Mouse (Mus musculus): ENCODE measurements around the gene Myo16.

DNA sequence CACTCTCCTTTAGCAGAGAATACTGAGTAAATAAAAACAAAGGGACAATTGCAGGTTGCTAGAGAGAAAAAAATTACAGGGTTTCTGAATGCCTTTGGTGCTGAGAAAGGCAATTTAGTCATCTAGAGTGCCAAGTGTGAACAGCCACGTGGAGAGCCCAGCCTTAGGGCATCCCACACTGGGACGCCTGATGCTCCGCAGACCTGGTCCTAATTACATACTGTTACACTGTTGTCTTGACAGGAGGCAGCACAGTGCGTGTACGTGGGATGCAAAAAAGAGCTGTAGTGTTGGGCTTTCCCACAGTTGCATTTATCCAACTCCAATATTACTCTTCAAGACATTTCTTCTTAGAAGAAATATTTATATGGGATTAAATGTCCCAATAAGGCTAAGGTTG, 162.5 kb downstream of the Myo16 start:
- TF ChIP-seq CTCF (IDR thresholded peaks at IDR 0.05; ENCODE audit: control insufficient read depth, insufficient read depth, insufficient replicate concordance, low read depth, low read length) = no peak
- no peak for TF ChIP-seq POLR2A (IDR thresholded peaks at IDR 0.05; ENCODE audit: control insufficient read depth, low read depth, low read length)

All from testis, adult 2 months (tissue).